Mouse (Mus musculus) thymus, adult 2 months (tissue): Measurements from ENCODE around the gene Zfand4.

ENCODE experiments used
- CTCF ChIP-seq: fragments of 200-500 bp; IDR thresholded peaks from 2 replicates; pipeline ENCODE4 v1.5.1; 2012; ENCODE audit warnings: mild to moderate bottlenecking, control low read depth, low read length, moderate library complexity, borderline replicate concordance; ENCODE audit not compliant: control insufficient read depth, poor library complexity, insufficient read depth; ENCODE audit errors: extremely low read depth
- POLR2A ChIP-seq: fragments of 200-500 bp; IDR thresholded peaks from 2 replicates; pipeline ENCODE4 v1.6.1; 2012; ENCODE audit warnings: mild to moderate bottlenecking, low read length, control low read depth, moderate library complexity; ENCODE audit not compliant: control insufficient read depth, poor library complexity, insufficient read depth; ENCODE audit errors: extremely low read depth

DNA sequence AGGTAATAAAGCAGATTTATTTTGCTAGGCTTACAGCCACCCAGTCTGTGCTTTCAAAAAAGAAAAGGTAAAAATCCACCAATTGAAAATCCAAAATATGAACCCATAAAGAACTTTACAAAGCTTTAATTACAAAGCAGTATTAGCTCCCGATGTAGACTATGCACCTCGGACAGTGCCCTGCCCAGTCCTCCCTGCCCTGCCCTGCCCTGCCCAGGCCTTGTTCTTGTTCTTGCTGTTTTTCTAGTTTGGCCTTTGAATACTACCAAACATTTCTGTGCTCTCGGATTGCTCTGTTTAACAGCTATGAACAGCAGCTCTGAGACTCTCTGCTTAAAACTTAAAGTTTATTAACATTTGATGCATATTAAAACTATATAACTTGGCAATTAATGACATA lies 62.6 kb downstream of the Zfand4 start:
- TF ChIP-seq CTCF (no peak), POLR2A (no peak)
